Mouse (Mus musculus) kidney, adult 2 months (tissue): ENCODE results near the gene Stxbp2. TPM values are rescaled to one million over a fixed set of nuclear protein-coding genes. Genes with fewer than 3 reads are reported as not detected.

Experiments used
- DNase-seq: peaks from one replicate; pipeline ENCODE4 v3.0.0; 2021
- H3K27ac ChIP-seq: fragments of 200-500 bp; 2 replicates; pipeline ENCODE4 v1.5.1; 2012; ENCODE audit warnings: low read depth, low read length, control low read depth, inconsistent platforms; ENCODE audit not compliant: insufficient read depth
- H3K27me3 ChIP-seq: fragments of 200-500 bp; replicated peaks from 2 replicates; pipeline ENCODE4 v1.6.1; 2012; ENCODE audit warnings: mild to moderate bottlenecking, moderate library complexity, low read length, inconsistent platforms; ENCODE audit not compliant: control insufficient read depth, insufficient read depth
- H3K36me3 ChIP-seq: fragments of 200-500 bp; 2 replicates; pipeline ENCODE4 v1.6.1; 2012; ENCODE audit warnings: mild to moderate bottlenecking, moderate library complexity, low read length, inconsistent platforms; ENCODE audit not compliant: control insufficient read depth, insufficient read depth
- H3K4me1 ChIP-seq: fragments of 200-500 bp; 2 replicates; pipeline ENCODE4 v1.6.1; 2011; ENCODE audit warnings: low read length; ENCODE audit not compliant: control insufficient read depth, insufficient read depth
- H3K4me3 ChIP-seq: fragments of 200-500 bp; 2 replicates; pipeline ENCODE4 v1.5.1; 2011; ENCODE audit warnings: mild to moderate bottlenecking, low read depth, low read length, control low read depth; ENCODE audit not compliant: insufficient read depth
- CTCF ChIP-seq: fragments of 200-500 bp; conservative IDR thresholded peaks from 2 replicates; pipeline ENCODE4 v1.5.1; 2011; ENCODE audit warnings: low read depth, mild to moderate bottlenecking, control low read depth, low read length, moderate library complexity, mixed read lengths; ENCODE audit not compliant: insufficient read depth, insufficient read length
- POLR2A ChIP-seq: fragments of 200-500 bp; IDR thresholded peaks from one replicate; pipeline ENCODE4 v1.6.1; 2011; ENCODE audit warnings: low read depth, low read length, control low read depth
- WGBS: fragments of 180-500 bp; shearing (Covaris S2); methylation state at CpG from one replicate; pipeline ENCODE4 v1.1.7; 2018; 5-methylcytosine and 5-hydroxymethylcytosine counted together
- polyA plus RNA-seq: library from polyadenylated mRNA; depleted of rRNA; stranded (reverse); fragments of >200 nt; gene quantifications from 2 replicates; pipeline ENCODE4 v1.2.3, GENCODE M21; 2012

Stxbp2 gene
- polyA plus RNA-seq, 1 experiment = 169 TPM

DNA sequence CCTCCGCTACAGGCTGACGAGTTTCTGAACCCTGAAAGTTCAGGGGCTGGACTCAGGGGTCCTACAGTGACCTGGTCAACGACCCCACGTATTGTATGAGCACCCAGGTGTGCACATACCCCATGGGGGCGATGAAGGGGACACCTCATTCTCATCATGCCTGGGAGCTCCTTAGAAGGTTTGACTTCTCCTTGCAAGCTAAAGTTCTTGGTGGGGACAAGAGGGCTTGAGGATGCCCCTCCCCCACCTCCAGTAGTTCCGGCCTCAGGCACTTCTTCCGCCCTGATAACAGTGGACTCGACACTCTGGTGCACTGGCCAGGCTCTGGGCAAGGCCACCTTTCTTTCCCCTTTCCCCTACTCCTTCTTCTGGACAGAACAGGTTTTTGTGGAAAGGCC lies 722 bp downstream of the Stxbp2 start:
- Histone ChIP-seq H3K4me1 (no peaks in the 10 kb centered on the region), H3K27ac (peak overlapping the region; percentile 13; the same call in 1 of the 2 replicates), H3K4me3 (peak overlapping the region; percentile 73), H3K36me3 (no peaks in the 10 kb centered on the region), H3K27me3 (no peaks in the 10 kb centered on the region)
- 8% methylated on average over 8 of the region's 8 CpGs for WGBS
- TF ChIP-seq CTCF = no peak
- DNase-seq = peak; percentile 27

DNA sequence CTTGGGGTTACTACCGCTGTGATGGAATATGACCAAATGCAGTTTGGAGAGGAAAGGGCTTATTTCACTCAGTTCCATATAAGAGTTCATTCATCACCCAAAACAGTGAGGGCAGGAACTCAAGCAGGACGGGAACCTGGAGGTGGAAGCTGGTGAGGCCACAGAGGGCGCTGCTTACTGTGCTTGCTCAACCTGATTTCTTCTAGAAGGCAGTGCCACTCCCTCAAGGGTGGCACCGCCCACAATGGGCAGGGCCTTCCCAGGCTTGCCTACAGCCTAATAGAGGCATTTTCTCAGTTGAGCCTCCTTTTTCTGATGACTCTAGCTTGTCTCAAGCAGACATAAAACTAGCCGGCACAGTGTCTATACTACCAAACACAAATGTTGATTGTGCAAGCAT lies 15.0 kb downstream of the Stxbp2 start:
- Histone ChIP-seq H3K4me1 (no peaks in the 10 kb centered on the region), H3K36me3 (no peaks in the 10 kb centered on the region), H3K4me3 (no peak overlapping the region), H3K27me3 (no peaks in the 10 kb centered on the region), H3K27ac (no peak overlapping the region)
- peak; percentile 67 for DNase-seq
- no peak for TF ChIP-seq POLR2A
- peak; percentile 46 for TF ChIP-seq CTCF
- 21% methylated on average over 5 of the region's 5 CpGs for WGBS

DNA sequence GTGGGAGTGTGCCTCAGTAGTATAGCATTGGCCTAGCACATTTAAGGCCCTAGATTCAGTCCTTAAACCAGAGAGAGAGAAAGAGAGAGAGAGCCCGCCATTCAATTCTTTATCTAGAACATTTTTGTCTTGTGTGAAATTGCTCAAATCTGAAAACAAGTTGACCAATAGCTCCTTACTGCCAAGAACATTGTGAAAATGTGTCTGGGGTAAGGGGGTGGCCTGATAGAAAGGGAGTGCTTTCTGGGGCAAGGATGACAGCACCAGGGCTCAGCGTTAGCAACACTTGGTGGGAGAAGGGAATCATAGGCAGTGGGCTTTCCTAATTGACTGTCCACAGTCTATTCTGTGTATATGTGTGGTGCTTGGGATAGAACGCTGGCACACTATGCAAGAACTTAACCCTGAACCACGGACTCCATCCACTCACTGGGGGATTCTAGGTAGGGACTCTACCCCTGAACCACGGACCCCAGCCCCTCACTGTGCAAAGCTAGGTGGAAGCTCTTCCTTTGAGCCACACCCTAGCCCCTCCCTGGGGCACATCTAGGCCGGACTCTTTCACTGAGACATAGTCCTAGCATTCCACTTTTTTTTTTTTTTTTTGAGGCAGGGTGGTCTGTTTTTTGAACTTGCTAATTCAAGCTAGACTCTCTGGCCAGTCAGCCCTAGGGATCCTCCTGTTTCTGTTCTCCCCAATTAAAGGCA lies 16.2 kb downstream of the Stxbp2 start:
- no peak overlapping the region for H3K4me3 ChIP-seq
- H3K27me3 ChIP-seq = no peaks in the 10 kb centered on the region
- WGBS = 77% methylated on average over 6 of the region's 6 CpGs
- no peak overlapping the region for H3K27ac ChIP-seq
- no peaks in the 10 kb centered on the region for H3K4me1 ChIP-seq
- TF ChIP-seq POLR2A (no peak), CTCF (no peak)
- no peaks in the 10 kb centered on the region for H3K36me3 ChIP-seq
- DNase-seq = no peak

DNA sequence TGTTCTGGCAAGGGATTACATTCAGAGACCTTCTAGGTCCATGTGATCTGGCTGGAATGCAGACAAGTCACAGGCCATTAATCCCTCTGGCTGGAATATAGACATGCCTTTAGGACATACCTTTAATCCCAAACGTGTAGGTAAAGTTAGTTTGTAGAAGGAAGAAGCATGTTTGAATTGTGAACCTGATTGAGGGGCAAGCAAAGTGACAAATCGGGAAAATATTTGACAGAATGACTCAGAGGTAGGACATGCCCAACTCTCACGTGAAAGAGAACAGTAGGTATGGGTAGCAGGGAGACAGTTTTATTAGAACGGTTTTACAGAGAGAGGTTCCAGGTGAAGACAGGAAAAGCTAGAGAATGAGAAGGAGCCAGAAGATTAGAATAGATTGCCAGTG lies 16.8 kb downstream of the Stxbp2 start:
- no peaks in the 10 kb centered on the region for H3K27me3 ChIP-seq
- WGBS = 36% methylated on average over 4 of the region's 4 CpGs
- H3K4me1 ChIP-seq = no peaks in the 10 kb centered on the region
- no peak for TF ChIP-seq CTCF
- TF ChIP-seq POLR2A = no peak
- no peak overlapping the region for H3K4me3 ChIP-seq
- H3K27ac ChIP-seq = no peak overlapping the region
- peak; percentile 41 for DNase-seq
- H3K36me3 ChIP-seq = no peaks in the 10 kb centered on the region

- Histone ChIP-seq H3K27ac (no peak overlapping the region), H3K27me3 (no peaks in the 10 kb centered on the region), H3K36me3 (no peaks in the 10 kb centered on the region), H3K4me1 (no peaks in the 10 kb centered on the region), H3K4me3 (no peak overlapping the region)
- TF ChIP-seq CTCF = no peak
- no peak for TF ChIP-seq POLR2A
- WGBS = 70% methylated on average over 2 of the region's 2 CpGs
- DNase-seq = no peak
Measured at GRCm38 (mm10) chr8:3648268-3648667, 17.5 kb downstream of the Stxbp2 start.

- Histone ChIP-seq H3K4me1 (no peaks in the 10 kb centered on the region), H3K27ac (no peak overlapping the region), H3K36me3 (no peaks in the 10 kb centered on the region), H3K4me3 (no peak overlapping the region), H3K27me3 (no peaks in the 10 kb centered on the region)
- TF ChIP-seq POLR2A (no peak), CTCF (no peak)
- 74% methylated on average over 1 of the region's 1 CpGs for WGBS
- DNase-seq = no peak
Measured at GRCm38 (mm10) chr8:3648990-3649389, 18.2 kb downstream of the Stxbp2 start.

DNA sequence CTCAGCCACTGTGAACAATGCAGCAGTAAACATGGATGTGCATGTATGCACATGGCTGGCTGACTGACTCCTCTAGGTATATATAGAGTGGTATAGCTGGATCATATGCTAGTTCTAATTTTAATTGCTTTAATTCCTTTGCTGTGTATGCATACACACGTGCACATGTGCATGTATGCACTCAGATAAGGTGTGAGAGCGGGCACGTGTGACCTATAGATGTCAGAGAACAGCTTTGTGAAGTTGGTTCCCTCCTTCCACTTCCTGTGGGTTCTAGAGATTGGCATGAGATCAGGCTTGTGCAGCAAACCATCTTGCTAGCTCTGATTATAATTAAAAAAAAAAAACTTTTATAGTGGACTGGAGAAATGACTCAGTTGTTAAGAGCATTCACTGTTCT lies 22.1 kb downstream of the Stxbp2 start:
- Histone ChIP-seq H3K27me3 (no peaks in the 10 kb centered on the region), H3K4me3 (no peak overlapping the region), H3K4me1 (no peaks in the 10 kb centered on the region), H3K27ac (no peak overlapping the region), H3K36me3 (no peaks in the 10 kb centered on the region)
- WGBS = 62% methylated on average over 3 of the region's 3 CpGs
- no peak for TF ChIP-seq CTCF
- TF ChIP-seq POLR2A = no peak
- DNase-seq = no peak
